Mouse (Mus musculus) midbrain, embryonic 11.5 days (tissue): ENCODE results near the gene Sgsm1. TPM values are rescaled to one million over a fixed set of nuclear protein-coding genes. Genes with fewer than 3 reads are reported as not detected.

Source experiments
- ATAC-seq: fragments of 200-750 bp; cut with Nextera tagmentation; 2 replicates; pipeline ENCODE4 v1.8.0; 2017; ENCODE audit warnings: moderate TSS enrichment, moderate library complexity; ENCODE audit not compliant: low FRiP score
- DNase-seq: peaks from one replicate; pipeline ENCODE4 v3.0.0; 2015; ENCODE audit warnings: low spot score; ENCODE audit errors: missing footprints
- H3K27ac ChIP-seq: fragments of 300-500 bp; sonication (generic); 2 replicates; pipeline ENCODE4 v1.5.1; 2014; ENCODE audit warnings: low read depth, low read length
- H3K27me3 ChIP-seq: fragments of 300-500 bp; sonication (generic); 2 replicates; pipeline ENCODE4 v1.6.1; 2014; ENCODE audit warnings: mild to moderate bottlenecking, low read length, moderate library complexity, mixed read lengths; ENCODE audit not compliant: control insufficient read depth, insufficient read depth
- H3K36me3 ChIP-seq: fragments of 300-500 bp; sonication (generic); 2 replicates; pipeline ENCODE4 v1.6.1; 2014; ENCODE audit warnings: mild to moderate bottlenecking, low read length, moderate library complexity, mixed read lengths; ENCODE audit not compliant: control insufficient read depth, insufficient read depth
- H3K4me1 ChIP-seq: fragments of 300-500 bp; sonication (generic); 2 replicates; pipeline ENCODE4 v1.6.1; 2014; ENCODE audit warnings: low read length; ENCODE audit not compliant: control insufficient read depth, insufficient read depth
- H3K4me2 ChIP-seq: fragments of 300-500 bp; sonication (generic); 2 replicates; pipeline ENCODE4 v1.6.1; 2014; ENCODE audit warnings: mild to moderate bottlenecking, moderate library complexity
- H3K4me3 ChIP-seq: fragments of 300-500 bp; sonication (generic); 2 replicates; pipeline ENCODE4 v1.5.1; 2014; ENCODE audit warnings: low read depth, low read length
- H3K9ac ChIP-seq: fragments of 300-500 bp; sonication (generic); 2 replicates; pipeline ENCODE4 v1.6.1; 2014; ENCODE audit warnings: low read length
- H3K9me3 ChIP-seq: fragments of 300-500 bp; sonication (generic); 2 replicates; pipeline ENCODE4 v1.6.1; 2016; ENCODE audit warnings: low read length; ENCODE audit not compliant: control insufficient read depth
- WGBS: fragments of 180-500 bp; shearing (Covaris S2); extraction: QIAGEN DNeasy Blood & Tissue Kit; methylation state at CpG from one replicate; pipeline ENCODE4 v1.1.7; 2014; 5-methylcytosine and 5-hydroxymethylcytosine counted together
- polyA plus RNA-seq: library from polyadenylated mRNA; unstranded; fragments of >200 nt; fragmentation: Nextera tagmentation; extraction: Ambion mirVana; gene quantifications from 2 replicates; pipeline ENCODE4 v1.2.1, GENCODE M21; 2014

Sgsm1 gene
- polyA plus RNA-seq, 1 experiment from 2014 or later, result 10.8 TPM

GRCm38 (mm10) chr5:113332899-113333298 is 22.3 kb upstream of the Sgsm1 start:
- 63% methylated on average over 4 of the region's 4 CpGs for WGBS
- no peak for ATAC-seq
- H3K27me3 ChIP-seq, result peaks cover 29% of the 10 kb centered on the region

GRCm38 (mm10) chr5:113332239-113332638 is 21.7 kb upstream of the Sgsm1 start:
- Histone ChIP-seq H3K27ac (no peak overlapping the region), H3K4me2 (no peak overlapping the region), H3K9ac (no peak overlapping the region), H3K36me3 (no peaks in the 10 kb centered on the region), H3K9me3 (peaks cover 5% of the 10 kb centered on the region; the same call in 1 of the 2 replicates), H3K4me1 (peaks cover 11% of the 10 kb centered on the region), H3K4me3 (no peak overlapping the region), H3K27me3 (peaks cover 29% of the 10 kb centered on the region)
- ATAC-seq (no peak), DNase-seq (peak; percentile 91)
- 32% methylated on average over 12 of the region's 12 CpGs for WGBS

More at GRCm38 (mm10) chr5:113332899-113333298, 22.3 kb upstream of the Sgsm1 start:
- DNase-seq, result no peak
- Histone ChIP-seq H3K36me3 (no peaks in the 10 kb centered on the region), H3K9me3 (peaks cover 5% of the 10 kb centered on the region; the same call in 1 of the 2 replicates), H3K4me3 (no peak overlapping the region), H3K9ac (no peak overlapping the region), H3K27ac (no peak overlapping the region), H3K4me1 (peaks cover 11% of the 10 kb centered on the region), H3K4me2 (no peak overlapping the region)

DNA sequence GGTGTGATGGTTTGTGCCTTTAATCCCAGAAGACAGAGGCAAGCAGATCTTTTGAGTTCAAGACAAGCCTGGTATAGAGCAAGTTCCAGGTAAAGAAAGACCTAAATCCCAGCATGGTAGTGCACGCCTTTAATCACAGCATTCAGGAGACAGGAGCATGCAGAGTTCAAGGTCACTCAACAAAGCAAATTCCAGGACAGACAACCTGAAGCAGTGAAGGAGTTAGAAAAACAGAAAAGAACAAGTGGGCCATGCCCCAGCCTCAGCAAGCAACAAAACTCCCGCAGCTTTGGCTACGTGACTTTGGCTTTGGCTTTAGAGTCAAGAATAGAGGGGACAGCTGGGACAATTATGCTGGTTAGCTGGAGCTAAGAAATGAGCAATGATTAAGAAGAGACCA is 19.6 kb upstream of the Sgsm1 start:
- 82% methylated on average over 3 of the region's 3 CpGs for WGBS

DNA sequence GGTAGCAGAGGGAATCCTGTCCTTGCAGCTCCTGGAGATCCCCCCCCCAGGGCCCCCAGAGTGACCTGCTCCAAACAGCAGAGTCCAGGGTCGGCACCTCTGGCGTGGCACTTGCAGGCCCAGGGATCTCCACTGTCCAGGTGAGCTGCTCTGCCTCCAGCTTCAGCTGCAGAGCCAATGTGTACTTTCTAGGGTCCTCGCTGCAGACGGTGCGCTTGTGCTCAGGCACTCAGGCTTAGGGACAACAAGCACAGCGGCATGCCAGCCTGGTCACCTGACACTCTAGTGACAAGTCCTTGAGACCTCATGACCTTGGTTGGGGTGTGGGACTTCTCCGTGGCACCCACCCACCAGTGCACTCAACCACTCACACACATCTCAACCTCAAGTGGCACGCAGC is 18.9 kb upstream of the Sgsm1 start:
- Histone ChIP-seq H3K4me2 (no peak overlapping the region), H3K27me3 (peaks cover 19% of the 10 kb centered on the region), H3K27ac (no peak overlapping the region), H3K4me1 (no peaks in the 10 kb centered on the region), H3K9ac (no peak overlapping the region), H3K4me3 (no peak overlapping the region), H3K36me3 (no peaks in the 10 kb centered on the region), H3K9me3 (peaks cover 5% of the 10 kb centered on the region; the same call in 1 of the 2 replicates)
- no peak for DNase-seq
- 88% methylated on average over 8 of the region's 8 CpGs for WGBS
- no peak for ATAC-seq

More for the DNA sequence above, 19.6 kb upstream of the Sgsm1 start:
- peaks cover 24% of the 10 kb centered on the region for H3K27me3 ChIP-seq
- H3K27ac ChIP-seq, result no peak overlapping the region
- H3K4me2 ChIP-seq, result no peak overlapping the region
- peaks cover 5% of the 10 kb centered on the region for H3K4me1 ChIP-seq
- DNase-seq (no peak), ATAC-seq (no peak)
- H3K9ac ChIP-seq, result no peak overlapping the region
- no peak overlapping the region for H3K4me3 ChIP-seq
- peaks cover 5% of the 10 kb centered on the region; the same call in 1 of the 2 replicates for H3K9me3 ChIP-seq
- no peaks in the 10 kb centered on the region for H3K36me3 ChIP-seq

DNA sequence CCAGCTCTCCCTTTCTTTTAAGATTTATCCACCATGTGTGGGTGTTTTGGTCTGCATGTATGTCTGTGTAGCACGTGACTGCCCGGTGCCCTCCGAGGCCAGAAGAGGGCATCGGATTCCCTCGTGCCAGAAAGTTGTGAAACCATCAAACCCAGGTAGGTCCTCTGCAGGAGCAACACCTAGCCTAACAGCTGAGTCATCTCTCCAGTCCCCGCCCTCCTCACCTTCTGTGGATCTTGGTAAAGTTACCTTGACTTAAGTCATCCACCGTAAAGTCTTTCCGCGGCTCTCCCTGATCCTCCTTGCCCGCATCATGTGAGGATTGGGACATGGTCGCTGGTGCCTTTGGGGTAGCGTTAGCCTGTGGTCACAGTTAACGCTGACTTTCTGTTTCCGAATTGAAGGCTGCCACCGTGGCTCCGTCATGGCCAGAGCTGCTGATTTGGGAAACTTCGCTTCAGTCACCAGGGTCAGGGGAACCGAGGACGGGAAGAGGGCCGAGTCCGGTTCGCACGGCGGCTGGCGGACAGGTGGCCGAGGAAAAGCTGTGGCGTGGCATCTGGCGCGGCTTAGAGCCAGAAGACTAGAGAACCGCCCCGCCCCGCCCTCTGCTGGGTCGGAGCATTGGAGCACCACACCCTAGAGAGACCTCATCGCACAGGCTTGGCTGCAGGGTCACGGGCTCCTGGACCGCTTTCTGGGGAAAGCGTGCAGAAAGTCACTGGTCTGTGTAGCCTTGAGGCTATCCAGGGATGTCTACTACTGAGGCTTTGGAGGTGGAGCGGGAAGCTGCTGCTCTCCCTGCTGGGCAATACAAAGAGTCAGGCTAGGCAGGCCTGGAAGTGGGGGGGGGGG is 13.4 kb upstream of the Sgsm1 start:
- ATAC-seq (peak; percentile 75), DNase-seq (peak; percentile 93)
- Histone ChIP-seq H3K27me3 (peaks cover 11% of the 10 kb centered on the region), H3K9ac (peak overlapping the region; percentile 42), H3K9me3 (peaks cover 3% of the 10 kb centered on the region; the same call in 1 of the 2 replicates), H3K36me3 (no peaks in the 10 kb centered on the region), H3K4me2 (peak overlapping the region; percentile 65), H3K27ac (no peak overlapping the region), H3K4me1 (peaks cover 5% of the 10 kb centered on the region; the same call in 1 of the 2 replicates), H3K4me3 (peak overlapping the region; percentile 30)
- 3% methylated on average over 38 of the region's 38 CpGs for WGBS

- Histone ChIP-seq H3K9me3 (no peaks in the 10 kb centered on the region; the same call in 1 of the 2 replicates), H3K4me2 (peak overlapping the region; percentile 14; the same call in 1 of the 2 replicates), H3K36me3 (no peaks in the 10 kb centered on the region), H3K9ac (peak overlapping the region; percentile 39), H3K4me1 (peaks cover 6% of the 10 kb centered on the region; the same call in 1 of the 2 replicates), H3K4me3 (no peak overlapping the region), H3K27ac (no peak overlapping the region), H3K27me3 (peaks cover 7% of the 10 kb centered on the region; the same call in 1 of the 2 replicates)
- peak; percentile 10; the same call in 1 of the 2 replicates for ATAC-seq
- 1% methylated on average over 24 of the region's 24 CpGs for WGBS
- peak; percentile 98 for DNase-seq
These were observed 3.4 kb upstream of the Sgsm1 start for GRCm38 (mm10) chr5:113313998-113314397.

DNA sequence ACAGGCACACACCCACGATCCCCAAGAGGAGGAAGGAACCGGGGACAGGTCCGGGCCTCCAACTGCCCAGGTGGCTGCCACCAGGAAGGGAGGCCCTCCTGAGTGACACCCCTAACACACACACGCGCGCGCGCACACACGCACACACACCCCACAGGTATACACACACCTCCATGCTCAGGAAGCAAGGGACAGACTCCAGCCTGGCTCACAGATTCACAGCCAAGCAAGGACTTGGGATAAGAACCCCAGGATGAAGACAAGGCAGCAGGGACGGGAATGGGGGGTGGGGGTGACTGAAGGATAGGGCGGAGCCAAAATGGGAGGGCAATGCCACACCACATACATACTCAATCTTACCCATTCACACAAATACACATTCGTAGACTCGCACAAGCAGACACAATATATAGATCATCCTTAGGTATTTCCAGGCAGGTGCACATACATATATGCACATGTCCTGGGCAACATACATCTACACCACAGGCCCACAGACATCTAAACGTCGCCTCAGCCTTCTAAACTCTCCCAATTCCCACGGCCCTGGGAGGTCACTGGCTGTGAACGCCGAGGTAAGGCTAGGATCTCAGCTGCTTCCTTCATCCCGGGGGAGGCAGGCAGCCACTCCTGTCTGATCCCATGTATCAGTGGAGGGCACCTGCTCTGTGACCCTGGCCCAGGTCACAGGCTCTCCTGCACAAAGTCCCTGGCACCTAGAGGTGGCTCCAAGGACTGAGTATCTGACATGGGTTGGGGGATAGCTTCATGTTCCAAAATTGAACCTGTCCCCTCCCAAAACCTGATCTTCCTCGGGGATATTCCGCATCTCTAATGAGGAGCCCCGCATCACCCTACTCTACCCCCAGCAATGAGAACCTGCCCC is 852 bp downstream of the Sgsm1 start:
- Histone ChIP-seq H3K4me1 (peaks cover 26% of the 10 kb centered on the region), H3K9ac (peak overlapping the region; percentile 77; the same call in 1 of the 2 replicates), H3K27ac (no peak overlapping the region), H3K27me3 (peaks cover 11% of the 10 kb centered on the region; the same call in 1 of the 2 replicates), H3K4me3 (peak overlapping the region; percentile 66), H3K4me2 (peak overlapping the region; percentile 86), H3K9me3 (no peaks in the 10 kb centered on the region; the same call in 1 of the 2 replicates), H3K36me3 (no peaks in the 10 kb centered on the region)
- 61% methylated on average over 22 of the region's 22 CpGs for WGBS
- DNase-seq, result peak; percentile 88
- peak; percentile 9; the same call in 1 of the 2 replicates for ATAC-seq

- Histone ChIP-seq H3K4me1 (peaks cover 26% of the 10 kb centered on the region), H3K9ac (peak overlapping the region; percentile 49; the same call in 1 of the 2 replicates), H3K36me3 (no peaks in the 10 kb centered on the region), H3K27me3 (peaks cover 11% of the 10 kb centered on the region; the same call in 1 of the 2 replicates), H3K4me2 (peak overlapping the region; percentile 64), H3K9me3 (no peaks in the 10 kb centered on the region), H3K4me3 (peak overlapping the region; percentile 31), H3K27ac (peak overlapping the region; percentile 86)
- ATAC-seq (peak; percentile 86), DNase-seq (peak; percentile 95)
- 3% methylated on average over 25 of the region's 25 CpGs for WGBS
These were observed 3.7 kb downstream of the Sgsm1 start for GRCm38 (mm10) chr5:113306750-113307477.
